Mouse (Mus musculus): ENCODE results near the gene Olfr304. TPM values are rescaled to one million over a fixed set of nuclear protein-coding genes. Genes with fewer than 3 reads are reported as not detected.
"Not testable (repeated sequence)": the region's sequence is repeated elsewhere in the genome, so short reads cannot be mapped to it uniquely, and the experiment has no call there.

Gene Olfr304
- not detected for total RNA-seq (2021)
- long read RNA-seq, experiment 1, result 0 reads
- long read RNA-seq, experiment 2, result 0 reads

DNA sequence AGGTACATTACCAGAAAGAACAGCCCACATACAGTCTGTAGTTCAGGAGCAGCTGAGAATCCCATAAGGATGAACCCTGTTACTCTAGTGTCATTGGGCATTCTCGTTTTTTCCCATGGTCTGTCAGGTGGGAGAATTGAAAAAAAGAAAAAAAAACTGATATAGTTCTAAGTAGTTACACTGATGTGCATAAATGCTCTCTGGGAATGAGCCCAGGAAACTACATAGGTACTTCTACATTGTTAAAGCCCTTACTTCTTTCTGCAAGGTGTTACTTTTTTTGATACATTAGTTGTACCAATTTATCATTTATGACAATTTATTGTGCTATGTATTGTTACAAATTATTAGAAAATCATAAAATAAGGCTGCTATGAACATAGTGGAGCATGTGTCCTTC is at the start of gene Olfr304:
Olfr304 (minus strand) TSS at position 101 of the 400 bp plus-strand sequence.
- DNase-seq, result no peak

DNA sequence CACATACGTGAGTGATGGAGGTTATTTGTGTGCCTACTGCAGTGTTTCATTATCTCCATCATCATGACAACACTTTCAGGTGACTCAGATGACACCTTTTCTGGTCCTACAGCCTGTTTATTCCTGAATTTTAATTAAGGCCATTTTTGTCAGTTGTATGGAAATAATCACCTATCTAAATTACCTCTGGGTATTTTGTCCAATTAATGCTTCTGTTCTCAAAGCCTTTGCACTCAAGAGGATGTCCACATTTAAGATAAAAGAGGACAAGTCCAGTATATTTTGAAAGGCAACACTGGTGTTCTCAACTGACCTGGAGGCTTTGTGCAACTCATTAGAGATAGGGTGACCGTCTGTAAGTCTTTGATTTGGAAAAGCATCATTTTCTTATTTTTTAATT is 17.1 kb upstream of the Olfr304 start, which contains the start of gene Olfr301:
Olfr301 (plus strand) TSS at position 301 of the 400 bp plus-strand sequence.
- no peak for DNase-seq

DNA sequence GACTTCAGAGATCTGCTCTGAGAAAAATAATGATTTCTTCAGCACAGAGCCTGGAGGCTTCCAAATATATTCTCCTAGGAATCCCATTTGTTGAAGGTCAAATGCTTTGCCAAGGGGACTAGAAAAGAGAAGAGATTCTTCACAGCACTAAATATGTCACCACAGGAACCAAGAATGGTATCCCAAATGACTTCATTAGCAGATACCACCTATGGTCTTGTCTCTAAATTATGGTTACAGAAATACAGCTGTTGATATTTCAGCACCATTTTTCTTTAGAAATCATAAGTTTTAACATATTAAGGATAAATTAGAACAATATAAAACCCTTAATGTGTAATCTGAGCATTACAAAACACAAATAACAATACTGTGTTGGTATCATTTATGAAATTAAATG is 11.2 kb upstream of the Olfr304 start, which contains the start of gene Olfr303:
Olfr303 (minus strand) TSS at position 101 of the 400 bp plus-strand sequence.
- no peak for DNase-seq

DNA sequence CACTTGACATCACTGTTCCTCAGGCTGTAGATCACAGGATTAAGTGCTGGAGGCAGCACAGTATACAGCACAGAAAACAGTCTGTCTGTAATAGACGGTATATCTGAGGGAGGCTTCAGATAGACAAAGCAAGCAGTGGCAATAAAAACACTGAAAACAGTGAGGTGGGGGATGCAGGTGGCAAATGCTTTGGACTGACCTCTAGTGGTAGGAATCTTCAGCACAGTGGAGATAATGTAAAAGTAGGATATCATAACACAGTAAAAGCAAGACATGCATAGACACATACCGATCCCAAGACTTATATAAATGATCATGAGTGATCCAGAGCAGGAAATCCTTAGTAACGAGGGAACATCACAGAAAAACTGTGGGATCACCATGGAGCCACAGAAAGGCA is 689 bp downstream of the Olfr304 start:
- DNase-seq, result no peak

DNA sequence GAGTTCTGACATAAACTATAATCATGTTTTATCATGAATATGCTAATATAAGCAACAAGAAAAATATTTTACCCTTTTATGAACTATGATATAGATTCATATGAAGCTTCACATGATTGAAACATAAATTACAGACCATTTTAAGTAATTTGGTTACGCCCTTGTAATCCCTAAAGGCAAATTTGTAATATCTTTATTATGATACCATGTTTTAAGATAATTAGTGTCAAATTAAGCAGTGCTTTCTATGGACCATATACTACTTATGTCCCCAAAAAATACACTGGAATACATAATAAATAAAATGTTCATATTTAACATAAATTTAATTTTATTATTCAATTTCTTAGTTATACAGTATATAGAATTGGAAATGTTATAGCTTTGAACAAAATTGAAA is 19.6 kb downstream of the Olfr304 start, which contains the start of gene Olfr305:
Olfr305 (minus strand) TSS at position 101 of the 400 bp plus-strand sequence.
- DNase-seq, result no peak

DNA sequence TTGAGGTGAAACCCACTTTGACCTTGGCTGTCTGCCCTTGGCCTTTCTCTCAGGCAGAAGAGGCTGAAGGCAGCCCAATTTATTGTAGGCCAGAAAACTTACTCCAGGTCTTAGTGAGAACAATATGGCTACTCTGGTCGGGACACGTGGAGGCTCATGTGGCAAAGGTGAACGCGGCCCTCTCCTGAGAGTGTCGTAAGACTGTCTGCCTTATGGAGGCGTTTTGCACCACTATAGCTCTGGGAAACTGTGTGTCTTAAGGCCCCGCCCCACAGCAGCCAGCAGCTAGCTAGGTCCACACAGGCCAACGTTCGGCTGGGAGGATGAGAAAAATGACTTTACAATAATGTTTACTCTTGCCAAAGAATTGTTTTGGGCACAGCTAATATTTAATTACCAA is 40.2 kb downstream of the Olfr304 start:
- not testable (repeated sequence) for DNase-seq

DNA sequence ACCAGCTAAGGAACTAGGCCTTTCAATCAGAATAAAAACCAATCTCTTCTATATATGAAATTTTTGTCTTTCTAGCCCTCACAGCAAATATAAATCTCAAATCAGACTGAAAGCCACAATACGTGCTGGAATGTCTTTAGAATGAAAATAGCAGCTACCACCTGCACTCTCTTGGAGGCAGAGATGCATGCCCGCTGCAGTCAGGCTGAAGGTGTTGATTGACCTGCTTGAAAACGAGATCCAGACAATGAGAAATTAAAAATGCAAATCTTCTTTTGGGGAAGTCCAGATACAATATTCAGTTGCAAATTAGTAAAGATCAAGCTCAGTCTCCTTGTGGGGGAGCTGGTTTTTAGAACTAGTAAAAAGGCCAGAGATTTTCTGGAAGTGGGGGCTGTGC is 42.2 kb downstream of the Olfr304 start:
- DNase-seq, result no peak

DNA sequence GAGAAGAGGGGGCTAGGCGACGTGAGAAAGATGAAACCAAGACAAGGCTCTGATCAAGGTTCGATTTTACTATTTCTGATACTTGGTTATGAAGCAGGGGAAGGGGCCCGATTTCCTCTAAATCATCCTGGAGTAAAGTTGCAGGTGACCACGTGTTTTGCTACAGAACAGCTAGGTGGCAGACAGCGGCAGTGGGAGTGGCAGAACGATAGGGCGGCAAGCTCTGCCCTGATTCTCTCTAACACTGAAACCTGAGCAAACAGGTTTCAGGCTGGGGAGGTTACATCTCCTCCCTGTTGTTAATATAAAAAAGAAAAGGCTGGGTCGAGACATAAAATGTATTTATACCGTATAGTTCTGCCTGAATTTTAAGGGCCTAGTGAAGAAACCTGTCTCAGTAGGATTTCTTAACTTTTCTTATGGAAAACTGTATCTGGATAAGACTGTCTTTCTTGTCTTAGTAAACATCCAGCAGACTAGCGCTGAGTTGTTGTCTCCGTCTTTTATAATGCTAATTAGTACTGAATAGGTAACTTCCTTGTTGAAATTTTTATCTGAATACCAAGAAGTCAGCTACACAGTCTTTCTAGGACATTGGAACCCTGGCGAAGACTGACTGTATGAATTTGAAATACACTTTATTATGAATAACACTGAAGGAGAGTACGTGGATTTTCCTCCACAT is 43.4 kb downstream of the Olfr304 start:
- no peak for DNase-seq

DNA sequence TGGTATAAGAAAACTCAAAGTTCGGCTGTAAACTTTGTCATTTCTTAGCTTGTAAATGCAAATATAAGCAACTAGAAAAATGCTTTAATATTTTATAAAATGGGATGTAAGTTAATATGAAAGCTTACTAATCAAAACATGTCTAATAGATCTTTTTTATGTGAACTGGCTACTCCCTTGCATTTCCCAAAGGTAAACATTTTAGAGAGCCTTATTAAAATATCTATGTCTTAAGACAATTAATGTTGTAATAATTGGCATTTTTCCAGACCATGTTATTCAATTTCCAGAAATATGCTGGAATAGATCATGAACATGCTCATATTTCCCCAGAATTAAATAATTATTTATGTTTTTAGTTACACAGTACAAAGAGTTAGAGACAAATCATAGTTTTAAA is 49.0 kb downstream of the Olfr304 start, which contains the start of gene Olfr307:
Olfr307 (minus strand) TSS at position 101 of the 400 bp plus-strand sequence.
- no peak for DNase-seq

Other genes with a start within 250 kb of the Olfr304 start
- gene Vmn2r75, start 214.9 kb downstream of the Olfr304 start, total RNA-seq (2021), result not detected
- gene Vmn2r76, start 140.3 kb downstream of the Olfr304 start, total RNA-seq (2021), result not detected
- gene Olfr310, start 109.5 kb downstream of the Olfr304 start, total RNA-seq (2021), result not detected
- gene Olfr309, start 73.0 kb downstream of the Olfr304 start, total RNA-seq (2021), result not detected
- not detected for gene Olfr308, start 61.0 kb downstream of the Olfr304 start, total RNA-seq (2021)
- gene Olfr307, start 49.1 kb downstream of the Olfr304 start, total RNA-seq (2021), result not detected
- not detected for gene Olfr305, start 19.7 kb downstream of the Olfr304 start, total RNA-seq (2021)
- not detected for gene Olfr303, start 11.1 kb upstream of the Olfr304 start, total RNA-seq (2021)
- not detected for gene Olfr301, start 17.2 kb upstream of the Olfr304 start, total RNA-seq (2021)
- not detected for gene Olfr299, start 73.3 kb upstream of the Olfr304 start, total RNA-seq (2021)
- gene Olfr298, start 105.8 kb upstream of the Olfr304 start, total RNA-seq (2021), result not detected
- not detected for gene Olfr297, start 133.3 kb upstream of the Olfr304 start, total RNA-seq (2021)
- gene Olfr295, start 197.2 kb upstream of the Olfr304 start, total RNA-seq (2021), result not detected
- gene Olfr294, start 230.0 kb upstream of the Olfr304 start, total RNA-seq (2021), result not detected